Mouse (Mus musculus): ENCODE results near the gene Sema7a.

DNA sequence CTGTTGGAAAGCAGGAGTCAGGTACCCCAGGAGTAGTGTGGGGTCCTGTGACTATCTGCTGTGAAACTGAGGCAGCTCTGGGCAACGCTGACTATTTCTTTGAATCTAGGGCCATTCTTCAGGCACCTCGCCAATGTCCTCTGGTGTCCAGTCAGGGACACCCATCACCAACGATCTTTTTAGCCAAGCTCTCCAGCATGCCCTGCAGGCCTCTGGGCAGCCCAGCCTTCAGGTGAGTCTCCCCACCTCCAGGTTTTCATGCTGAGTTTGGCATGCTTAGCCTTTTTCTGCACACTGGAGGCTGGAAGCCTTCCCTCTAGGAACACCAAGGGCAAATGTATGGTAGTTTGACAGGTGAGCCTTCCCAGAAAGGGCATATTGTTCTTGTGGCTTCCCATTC, 16.9 kb upstream of the Sema7a start:
- TF ChIP-seq MAX (IDR thresholded peaks at IDR 0.05; ENCODE audit: low read length) (no peak), USF1 (IDR thresholded peaks at IDR 0.05; ENCODE audit: low read depth, low read length) (no peak), ZKSCAN1 (IDR thresholded peaks at IDR 0.05; ENCODE audit: low read depth, low read length) (no peak)

All from MEL (cell line).